Mouse (Mus musculus) G1E-ER4 (cell line): ENCODE data around the gene Kdm5a. TPM values are rescaled to one million over a fixed set of nuclear protein-coding genes. Genes with fewer than 3 reads are reported as not detected.

Experiments
- GATA1 ChIP-seq: IDR thresholded peaks from one replicate; pipeline ENCODE4 v1.8.0; 2012; ENCODE audit warnings: low read length, inconsistent platforms
- polyA plus RNA-seq: library from polyadenylated mRNA; stranded (reverse); fragments of >175 nt; gene quantifications from 2 replicates; pipeline ENCODE4 v1.2.3, GENCODE M21; 2012

The Kdm5a gene
- 26.5 and 29.0 TPM in 2 replicates for polyA plus RNA-seq

DNA sequence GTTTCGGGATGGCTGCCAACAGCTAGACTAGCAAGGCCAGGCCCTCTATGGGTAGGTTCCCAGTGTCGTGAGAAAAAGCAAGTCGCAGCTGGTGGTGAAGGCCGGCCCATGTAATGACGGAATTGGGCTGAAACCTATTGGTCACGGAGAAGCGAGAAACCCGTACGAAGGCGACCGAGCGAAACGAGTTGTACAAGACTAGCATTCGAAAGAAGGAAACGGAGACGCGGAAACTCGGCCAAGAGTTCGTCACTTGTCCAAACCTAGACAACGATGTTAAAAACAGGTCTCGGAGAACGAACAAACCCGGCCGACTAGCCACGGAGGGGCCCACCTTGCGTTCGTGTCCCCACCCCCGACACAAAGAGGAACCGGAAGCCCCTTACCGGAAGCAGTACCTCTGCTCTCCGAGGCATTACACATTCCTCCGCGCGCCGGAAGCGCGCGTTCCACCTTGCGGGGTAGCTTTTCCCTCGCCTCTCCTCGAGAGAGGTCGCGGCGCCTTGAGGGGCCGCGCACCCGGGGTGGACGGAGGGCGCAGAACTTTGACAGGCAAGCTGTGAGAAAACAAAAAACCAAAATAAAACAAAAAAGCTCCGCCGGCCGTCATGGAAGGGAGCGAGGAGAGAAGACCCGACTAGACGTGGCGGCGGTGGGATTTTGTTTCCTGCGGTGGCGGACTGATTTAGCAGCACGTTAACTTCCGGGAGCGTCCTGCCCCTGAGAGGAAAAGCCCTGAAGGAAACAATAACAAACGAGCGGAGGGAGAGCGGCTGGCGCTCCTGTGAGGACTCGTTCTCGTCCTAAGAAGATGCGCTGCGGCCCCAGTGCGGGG is at the start of gene Kdm5a, which contains the start of gene Ccdc77:
Kdm5a (plus strand) TSS at position 437 of the 835 bp plus-strand sequence.
Ccdc77 (minus strand) TSS at position 687 of the 835 bp plus-strand sequence.
- TF ChIP-seq GATA1 = no peak

DNA sequence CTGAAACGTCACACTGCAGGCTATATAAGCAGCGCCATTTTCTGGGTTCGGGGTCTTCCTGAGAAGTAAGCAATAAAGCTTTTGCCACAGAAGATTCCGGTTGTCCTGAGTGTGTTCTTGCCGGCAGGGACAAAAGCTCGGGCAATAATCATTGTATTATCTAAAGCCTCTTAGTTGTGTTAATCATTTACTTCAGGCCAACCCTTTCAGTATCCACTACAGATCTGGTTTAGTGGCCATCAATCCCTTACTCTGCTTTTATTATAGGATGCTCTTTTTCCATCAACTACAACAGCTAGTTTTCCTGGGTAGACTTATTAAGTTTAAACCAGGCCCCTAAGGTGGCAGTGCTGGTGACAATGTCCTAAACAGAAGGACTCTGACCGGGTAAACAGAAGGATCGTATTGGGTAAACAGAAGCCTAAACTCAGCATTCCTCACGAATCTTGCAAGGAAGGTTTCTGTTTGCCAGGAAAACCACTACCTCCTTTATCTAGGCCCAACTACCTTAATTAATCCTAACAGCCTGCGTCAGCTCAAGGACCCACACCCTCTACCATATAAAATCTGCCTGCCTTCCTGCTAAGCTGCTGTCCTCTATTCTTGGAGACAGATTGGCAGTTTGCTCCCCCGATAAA is 45.5 kb upstream of the Kdm5a start:
- TF ChIP-seq GATA1 = no peak

DNA sequence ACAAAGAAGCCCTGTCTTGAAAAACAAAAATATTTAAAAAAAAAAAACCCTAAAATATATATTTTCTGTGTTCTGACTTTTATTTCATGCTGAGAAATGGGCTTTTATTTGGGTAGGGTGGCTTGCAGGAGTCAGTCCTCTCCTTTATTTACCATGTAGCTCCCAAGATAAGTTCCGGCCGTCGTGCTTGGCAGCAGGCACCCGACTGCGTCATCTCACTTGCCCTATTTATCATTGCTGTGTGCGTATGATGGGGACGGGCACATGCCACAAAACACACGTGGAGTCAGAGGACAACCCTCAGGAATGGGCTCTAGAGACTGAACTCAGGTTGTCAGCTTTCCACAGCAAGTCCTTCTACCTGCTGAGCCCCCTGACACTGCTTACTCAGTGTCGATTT is 44.8 kb upstream of the Kdm5a start:
- no peak for TF ChIP-seq GATA1

DNA sequence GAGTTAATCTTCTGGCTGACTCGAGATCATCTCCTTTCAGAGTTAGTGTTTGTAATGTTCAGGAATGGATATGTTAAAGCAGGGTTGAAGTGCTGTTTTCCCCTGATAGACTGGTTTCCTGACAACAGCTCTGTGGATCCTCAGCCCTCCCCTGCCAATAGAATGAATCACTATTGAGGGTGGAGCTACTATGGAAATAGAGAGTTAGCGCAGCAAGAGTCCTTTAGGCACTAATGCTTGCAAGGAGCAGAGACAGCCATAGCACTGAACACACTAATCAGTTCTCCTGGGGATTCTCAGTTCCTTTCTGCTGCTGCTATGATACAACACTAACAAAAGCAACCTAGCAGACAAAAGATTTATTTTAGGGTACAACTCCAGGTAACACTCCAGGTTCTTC is 43.6 kb upstream of the Kdm5a start:
- TF ChIP-seq GATA1 = no peak

DNA sequence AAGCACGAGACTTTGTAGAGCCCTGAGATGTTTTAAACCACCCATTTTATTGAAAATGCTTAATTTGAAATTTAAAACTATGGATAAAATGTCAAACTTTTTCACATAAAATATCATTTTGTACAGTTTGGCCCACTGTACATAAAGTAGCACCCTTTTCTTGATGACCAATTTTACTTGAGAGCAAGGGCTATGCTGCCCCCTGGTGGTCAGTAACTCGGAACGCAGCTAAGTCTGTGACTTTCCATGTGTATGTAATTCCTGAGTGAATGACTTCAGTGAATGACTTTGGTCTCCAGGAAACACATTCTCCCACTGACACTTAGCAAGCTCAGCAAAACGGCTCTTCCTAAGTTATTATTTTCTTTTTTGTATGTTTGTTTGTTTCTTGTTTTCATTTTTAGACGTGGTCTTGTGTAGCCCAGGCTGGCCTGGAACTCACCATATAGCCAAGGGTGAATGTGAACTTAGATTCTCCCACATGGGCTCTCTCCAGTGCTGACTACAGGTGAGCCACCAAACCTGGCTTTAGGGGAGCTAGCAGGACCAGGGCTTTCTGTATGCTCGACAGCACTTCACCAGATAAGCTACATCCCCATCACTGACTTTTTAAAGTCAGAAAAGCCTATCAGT is 39.5 kb upstream of the Kdm5a start:
- no peak for TF ChIP-seq GATA1

DNA sequence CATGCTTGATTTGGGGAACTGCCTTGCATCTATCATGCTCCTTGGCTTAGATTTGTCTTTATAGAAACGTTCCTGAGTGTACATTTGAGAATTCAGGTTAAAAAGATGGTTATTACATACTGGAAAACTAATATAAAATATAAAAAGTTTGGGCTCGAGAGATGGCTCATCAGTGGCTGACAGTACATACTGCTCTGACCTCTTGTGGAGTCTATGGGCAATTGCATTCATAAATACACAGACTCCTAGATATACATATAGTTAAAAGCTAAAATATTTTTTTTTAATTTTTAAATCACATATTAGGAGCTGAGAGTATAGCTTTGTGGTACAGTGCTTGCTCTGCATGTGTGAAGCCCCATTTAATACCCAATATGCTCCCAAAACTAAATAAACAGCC is 31.6 kb upstream of the Kdm5a start:
- TF ChIP-seq GATA1 = no peak

DNA sequence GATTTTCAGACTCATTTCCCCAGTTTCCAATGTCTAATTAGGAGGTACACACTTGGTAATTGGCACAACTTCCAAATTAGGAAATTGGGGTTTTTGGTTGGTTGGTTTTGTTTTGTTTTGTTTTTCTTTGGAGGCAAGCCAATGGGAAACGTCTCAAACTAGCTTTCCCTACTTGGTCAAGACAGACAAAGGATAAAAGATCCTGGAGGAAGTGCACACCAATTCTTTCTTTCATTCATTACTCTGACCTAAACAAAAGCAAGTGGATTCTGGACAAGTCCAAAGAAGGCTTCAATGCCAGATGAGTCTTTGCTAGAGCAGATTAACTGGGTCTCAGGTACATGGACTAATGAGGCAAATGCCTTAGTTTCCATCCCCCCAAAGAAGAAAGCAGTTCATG is 19.9 kb upstream of the Kdm5a start:
- no peak for TF ChIP-seq GATA1

DNA sequence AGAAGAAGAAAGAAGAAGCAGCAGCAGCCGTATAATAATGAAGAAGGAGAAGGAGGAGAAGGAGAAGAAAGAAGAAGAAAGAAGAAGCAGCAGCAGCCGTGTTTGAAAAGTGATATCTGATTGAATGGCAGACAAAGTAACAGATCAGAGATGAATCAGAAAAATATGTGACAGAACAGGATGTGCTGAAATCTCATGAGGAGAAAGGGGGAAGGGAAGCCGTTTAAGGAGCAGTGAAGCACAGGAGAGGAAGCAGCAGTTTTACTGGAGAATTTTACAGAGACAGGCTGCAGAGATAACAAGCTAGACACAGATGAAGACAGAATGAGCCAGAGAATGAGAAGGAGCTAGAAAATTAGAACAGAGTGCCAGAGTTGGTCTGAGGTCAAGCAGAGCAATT is 14.9 kb upstream of the Kdm5a start:
- no peak for TF ChIP-seq GATA1

DNA sequence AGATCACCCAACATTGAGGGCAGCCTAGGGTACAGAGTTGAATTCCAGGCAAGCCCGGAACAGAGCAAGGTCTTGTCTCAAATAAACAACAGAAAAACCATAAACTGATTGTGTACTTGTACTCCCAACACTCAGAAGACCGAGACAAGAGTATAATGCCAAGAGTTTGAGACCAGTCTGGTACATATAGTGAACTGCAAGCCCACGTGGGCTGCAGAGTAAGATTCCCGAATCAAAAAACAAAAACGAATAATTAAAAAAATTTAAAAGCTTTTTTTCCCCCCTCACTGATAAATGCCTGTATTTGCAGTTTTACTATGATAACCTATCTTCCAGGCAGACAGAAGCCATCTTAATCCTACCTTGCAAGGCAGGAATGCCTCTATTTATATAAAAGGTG is 7.4 kb upstream of the Kdm5a start:
- no peak for TF ChIP-seq GATA1

DNA sequence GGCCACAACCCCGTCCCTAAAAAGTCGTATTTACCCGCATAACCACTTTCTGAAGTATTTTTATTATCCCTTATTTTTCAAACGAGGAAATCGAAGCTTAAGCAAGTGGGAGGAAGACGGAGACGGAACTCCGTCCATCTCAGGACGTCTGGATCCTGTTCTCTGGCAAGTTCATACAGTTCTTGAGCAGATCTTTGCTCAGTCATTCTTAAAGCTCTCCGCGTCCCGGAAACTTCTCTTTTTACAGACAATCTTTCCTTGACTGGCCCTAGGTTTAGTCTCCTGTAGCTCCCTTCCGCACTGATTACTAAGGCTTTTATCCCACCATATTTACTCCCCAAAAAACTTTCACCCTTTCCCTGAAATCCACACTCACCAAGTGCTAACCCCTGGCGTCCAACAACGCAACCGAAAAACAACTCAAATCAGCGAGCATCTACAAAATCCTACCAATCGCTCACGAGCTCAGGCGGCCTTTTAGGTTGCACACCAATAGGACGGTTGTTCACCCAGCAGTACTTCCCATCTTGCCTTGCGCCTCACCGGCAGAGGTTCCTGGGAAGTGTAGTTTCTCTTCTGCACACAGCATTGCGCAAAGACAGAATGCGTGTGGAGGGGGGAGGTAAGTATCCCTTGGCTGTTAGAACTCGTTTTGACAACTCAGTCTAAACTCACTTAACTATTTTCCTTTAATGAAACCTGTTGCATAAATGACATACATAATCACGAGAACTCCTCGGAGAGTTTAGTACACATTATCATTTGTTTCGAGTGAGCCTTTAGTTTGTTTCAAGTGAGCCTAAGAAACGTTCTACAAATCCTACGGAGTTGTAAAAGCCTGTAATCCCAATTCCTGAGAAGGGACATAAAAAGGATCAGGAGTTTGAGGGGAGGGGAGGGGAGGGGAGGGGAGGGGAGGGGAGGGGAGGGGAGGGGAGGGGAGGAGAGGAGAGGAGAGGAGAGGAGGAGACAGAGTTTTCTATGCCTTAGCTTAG is 6.7 kb upstream of the Kdm5a start:
- TF ChIP-seq GATA1 = no peak

DNA sequence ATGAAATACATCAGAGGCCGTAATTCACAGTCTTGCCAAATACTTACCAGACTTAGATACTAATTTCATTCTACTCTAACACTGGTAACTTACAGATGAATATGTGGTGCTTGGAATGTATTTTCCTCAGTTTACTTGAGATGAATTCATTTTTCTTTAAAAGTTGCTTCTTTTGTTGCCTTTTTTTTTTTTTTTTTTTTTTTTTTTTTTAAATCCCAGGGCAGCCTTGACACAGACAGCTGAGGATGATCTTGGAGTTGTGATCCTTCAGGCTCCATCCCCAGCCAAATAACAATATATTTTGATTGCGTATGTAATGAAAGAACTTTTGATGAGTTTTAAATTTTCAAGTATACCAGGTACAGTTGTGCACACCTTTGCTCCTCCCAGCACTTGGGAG is 1.8 kb upstream of the Kdm5a start:
- no peak for TF ChIP-seq GATA1

DNA sequence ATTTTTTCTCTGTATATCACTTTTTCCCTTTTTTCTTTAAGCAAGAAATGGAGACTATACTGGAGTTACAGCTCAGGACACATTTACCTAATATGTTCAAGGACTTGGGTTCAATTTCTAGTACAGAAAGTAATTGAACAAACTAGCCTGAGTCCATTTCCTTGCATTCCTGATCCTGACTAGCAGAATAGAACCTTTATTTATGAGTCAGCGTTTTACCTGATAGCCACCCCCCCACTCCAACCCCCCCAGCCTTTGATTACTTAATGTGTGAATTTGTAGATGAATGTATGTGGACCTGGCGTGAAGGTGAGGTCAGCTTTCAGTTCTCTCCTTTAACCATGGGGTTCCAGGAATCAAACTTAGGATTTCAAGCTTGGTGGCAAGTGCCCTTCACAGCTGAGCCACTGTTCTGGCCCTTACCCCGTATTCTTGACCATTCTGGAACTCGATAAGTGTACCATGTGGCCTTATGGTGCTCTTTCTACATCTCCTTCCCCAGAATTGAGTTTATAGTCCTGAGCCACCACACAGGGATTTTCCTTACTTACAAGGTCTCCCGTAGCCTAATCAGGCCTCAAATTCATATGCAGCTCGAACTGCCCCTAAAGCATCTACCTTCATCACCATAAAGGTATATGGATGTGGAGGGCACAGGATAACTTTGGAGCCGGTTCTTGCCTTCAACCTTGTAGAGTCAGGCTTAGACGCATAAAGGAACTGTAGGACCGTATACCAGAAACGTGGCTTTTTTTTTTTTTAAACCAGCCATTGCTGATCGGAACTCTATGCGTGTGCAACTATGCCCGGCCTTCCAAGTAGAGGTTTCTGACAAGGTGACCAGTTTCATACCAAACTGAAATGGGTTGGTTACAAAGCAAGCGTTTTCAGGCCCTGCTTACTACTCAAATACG is 893 bp upstream of the Kdm5a start:
- TF ChIP-seq GATA1 = no peak

DNA sequence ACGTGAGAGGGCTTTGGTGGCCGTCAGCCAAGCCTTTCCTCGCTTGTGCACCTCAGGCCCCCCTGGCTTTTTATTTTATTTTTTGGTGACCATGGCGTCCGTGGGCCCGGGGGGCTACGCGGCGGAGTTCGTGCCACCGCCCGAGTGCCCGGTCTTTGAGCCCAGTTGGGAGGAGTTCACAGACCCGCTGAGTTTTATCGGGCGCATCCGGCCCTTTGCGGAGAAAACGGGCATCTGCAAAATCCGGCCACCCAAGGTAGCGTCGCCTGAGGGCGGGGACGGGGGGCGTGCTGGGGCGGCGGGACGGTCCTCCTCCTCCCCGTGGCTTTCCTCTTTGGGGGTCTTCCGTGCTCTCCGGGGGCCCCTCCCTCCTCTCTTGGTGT is 590 bp downstream of the Kdm5a start:
- no peak for TF ChIP-seq GATA1

DNA sequence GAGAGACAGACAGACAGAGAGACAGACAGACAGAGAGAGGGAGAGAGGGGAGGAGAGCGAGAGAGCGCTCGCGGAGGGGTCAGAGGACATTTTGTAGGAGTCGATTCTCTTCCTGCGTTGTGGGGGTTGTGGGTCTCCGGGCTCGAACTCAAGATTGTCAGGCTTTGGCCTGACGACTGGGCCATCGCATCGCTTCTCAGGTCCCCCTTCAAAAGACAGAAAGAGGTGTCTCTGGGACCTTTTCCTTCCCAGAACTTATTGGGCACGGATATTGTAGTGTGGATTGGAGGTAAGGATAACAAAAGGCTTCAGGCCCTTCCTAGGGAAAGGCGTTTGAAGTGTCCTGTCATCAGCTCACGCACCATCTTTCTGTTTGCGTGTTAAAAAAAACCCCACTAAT is 1.1 kb downstream of the Kdm5a start:
- no peak for TF ChIP-seq GATA1
